Mouse (Mus musculus) G1E (cell line): ENCODE measurements around the gene Cnot2.

Experiments
- CTCF ChIP-seq: IDR thresholded peaks from 2 replicates; pipeline ENCODE4 v1.5.1; 2012; ENCODE audit warnings: low read depth, low read length, inconsistent platforms, mixed read lengths
- GATA1 ChIP-seq: IDR thresholded peaks from 2 replicates; pipeline ENCODE4 v1.6.1; 2012; ENCODE audit warnings: borderline replicate concordance, low read length, inconsistent platforms, mixed read lengths
- TAL1 ChIP-seq: conservative IDR thresholded peaks from 2 replicates; pipeline ENCODE4 v1.6.1; 2012; ENCODE audit warnings: low read depth, low read length, inconsistent platforms, mixed read lengths

- no peak for TF ChIP-seq CTCF
- no peak for TF ChIP-seq TAL1
- TF ChIP-seq GATA1, result no peak
Measured at GRCm38 (mm10) chr10:116435455-116435854, 145.9 kb downstream of the Cnot2 start.
